Comparison of ENCODE assay signal across 10 mouse cellular contexts in genomic region chr10:78458348-78459111, GRCm38 (mm10). TPM values are rescaled to one million over a fixed set of nuclear protein-coding genes. Genes with fewer than 3 reads are reported as not detected.
DNase-seq lines count a peak whose midpoint lies in the region; ATAC-seq and TF ChIP-seq lines count a peak whose summit lies in the region.
"Had no signal": no experiment of that assay in that cellular context is flagged by ENCODE, and none has a peak within 500 bp of the region (broad histone marks: within the 10 kb centered on the region; RNA-seq: fewer than 3 reads in every experiment).

No protein-coding gene starts in this region.

- no peak for TF ChIP-seq CTCF in layer of hippocampus, adult 2 months (conservative IDR thresholded peaks at IDR 0.05)
- TF ChIP-seq CTCF in heart, postnatal 0 days (IDR thresholded peaks at IDR 0.05; ENCODE audit: low read depth), result no peak

- WGBS in embryonic facial prominence, embryonic 10.5 days, result 71% methylated on average over 5 of the region's 5 CpGs
- WGBS in heart, postnatal 0 days, result 62% methylated on average over 5 of the region's 5 CpGs

- no peak for ATAC-seq in heart, postnatal 0 days (ENCODE audit: insufficient read depth, low read depth)

- no peak overlapping the region for H3K4me3 ChIP-seq in layer of hippocampus, adult 2 months
- H3K4me3 ChIP-seq in embryonic facial prominence, embryonic 10.5 days, result no peak overlapping the region
- H3K4me3 ChIP-seq in heart, postnatal 0 days (ENCODE audit: low read depth, low read length), result no peak overlapping the region

- no peak overlapping the region for H3K4me2 ChIP-seq in heart, postnatal 0 days (ENCODE audit: low read depth, low read length)

- TF ChIP-seq EP300 in heart, postnatal 0 days (IDR thresholded peaks at IDR 0.05; ENCODE audit: low read depth), result no peak

- peak overlapping the region; percentile 84 for H3K27ac ChIP-seq in layer of hippocampus, adult 2 months
- peak overlapping the region; percentile 54; the same call in 1 of the 2 replicates for H3K27ac ChIP-seq in embryonic facial prominence, embryonic 10.5 days (replicated peaks)
- peak overlapping the region; percentile 26; the same call in 1 of the 2 replicates for H3K27ac ChIP-seq in heart, postnatal 0 days (ENCODE audit: low read depth)

- H3K36me3 ChIP-seq in embryonic facial prominence, embryonic 10.5 days (replicated peaks), result no peaks in the 10 kb centered on the region
- no peaks in the 10 kb centered on the region for H3K36me3 ChIP-seq in heart, postnatal 0 days (replicated peaks; ENCODE audit: control insufficient read depth, insufficient read depth, low read length)

- H3K27me3 ChIP-seq in embryonic facial prominence, embryonic 10.5 days (replicated peaks; ENCODE audit: low read depth, poor library complexity, severe bottlenecking), result peaks cover 9% of the 10 kb centered on the region; the same call in 1 of the 2 replicates
- H3K27me3 ChIP-seq in heart, postnatal 0 days (ENCODE audit: control insufficient read depth, insufficient read depth, low read length), result no peaks in the 10 kb centered on the region

- no peak for DNase-seq in layer of hippocampus, adult 2 months (ENCODE audit: low spot score in 2 of 2)
- no peak for DNase-seq in layer of hippocampus, postnatal 14 days (ENCODE audit: low spot score in 2 of 2)
- DNase-seq in embryonic facial prominence, embryonic 10.5 days (ENCODE audit: low spot score), result no peak
- no peak for DNase-seq in heart, postnatal 0 days (ENCODE audit: low spot score)
- peak; percentile 57 for DNase-seq in lung, postnatal 36 days
- DNase-seq in ovary, postnatal 36 days (ENCODE audit: low spot score), result no peak
- DNase-seq in adrenal gland, postnatal 14 days, result no peak
- DNase-seq in thymus, postnatal 14 days, result no peak

- H3K9ac ChIP-seq in heart, postnatal 0 days (replicated peaks; ENCODE audit: low read depth, low read length), result no peak overlapping the region

- H3K4me1 ChIP-seq in embryonic facial prominence, embryonic 10.5 days, result peaks cover 38% of the 10 kb centered on the region
- no peaks in the 10 kb centered on the region for H3K4me1 ChIP-seq in heart, postnatal 0 days (ENCODE audit: control insufficient read depth, insufficient read depth)

- no peaks in the 10 kb centered on the region for H3K9me3 ChIP-seq in embryonic facial prominence, embryonic 10.5 days
- no peaks in the 10 kb centered on the region for H3K9me3 ChIP-seq in heart, postnatal 0 days (replicated peaks; ENCODE audit: control insufficient read depth, low read length)

RNA-seq across cellular contexts. Expression of gene Pdxk, which starts 6.2 kb away (rescaled TPM):
- 10 to 100 TPM; 95.6 to 96.1 TPM for total RNA-seq in layer of hippocampus, adult 2 months (2021)
- 10 to 100 TPM; 71.0 to 73.2 TPM for total RNA-seq in layer of hippocampus, postnatal 14 days (2021)
- polyA plus RNA-seq in embryonic facial prominence, embryonic 10.5 days (2016; fragmentation: Nextera tagmentation; extraction: Ambion mirVana), result 11.9 and 13.2 TPM in 2 replicates
- 3.7 and 4.5 TPM in 2 replicates for total RNA-seq in heart, postnatal 0 days (2014; rRNA removed; ENCODE audit: low replicate concordance)
- polyA plus RNA-seq in heart, postnatal 0 days (2015; fragmentation: Nextera tagmentation; extraction: Ambion mirVana), result 3.8 and 4.6 TPM in 2 replicates
- 21.5 and 26.2 TPM in 2 replicates for total RNA-seq in adrenal gland, postnatal 14 days (2021)

RNA-seq across cellular contexts. Expression of gene Cstb, which starts 33.1 kb away (rescaled TPM):
- 10 to 100 TPM; 29.9 to 34.9 TPM for total RNA-seq in layer of hippocampus, adult 2 months (2021)
- total RNA-seq in layer of hippocampus, postnatal 14 days (2021), result 10 to 100 TPM; 33.8 to 37.6 TPM
- polyA plus RNA-seq in embryonic facial prominence, embryonic 10.5 days (2016; fragmentation: Nextera tagmentation; extraction: Ambion mirVana), result 142 and 149 TPM in 2 replicates
- 21.8 and 99.5 TPM in 2 replicates for total RNA-seq in heart, postnatal 0 days (2014; rRNA removed; ENCODE audit: low replicate concordance)
- 149 and 153 TPM in 2 replicates for polyA plus RNA-seq in heart, postnatal 0 days (2015; fragmentation: Nextera tagmentation; extraction: Ambion mirVana)
- total RNA-seq in adrenal gland, postnatal 14 days (2021), result 176 and 179 TPM in 2 replicates

RNA-seq across cellular contexts. Expression of gene Rrp1, which starts 45.7 kb away (rescaled TPM):
- total RNA-seq in layer of hippocampus, adult 2 months (2021), result 100 to 1,000 TPM; 352 to 358 TPM
- total RNA-seq in layer of hippocampus, postnatal 14 days (2021), result 100 to 1,000 TPM; 337 to 342 TPM
- 358 and 365 TPM in 2 replicates for polyA plus RNA-seq in embryonic facial prominence, embryonic 10.5 days (2016; fragmentation: Nextera tagmentation; extraction: Ambion mirVana)
- 86.6 and 119 TPM in 2 replicates for total RNA-seq in heart, postnatal 0 days (2014; rRNA removed; ENCODE audit: low replicate concordance)
- polyA plus RNA-seq in heart, postnatal 0 days (2015; fragmentation: Nextera tagmentation; extraction: Ambion mirVana), result 169 and 177 TPM in 2 replicates
- total RNA-seq in adrenal gland, postnatal 14 days (2021), result 199 and 221 TPM in 2 replicates

RNA-seq across cellular contexts. Expression of gene Olfr1358, which starts 58.7 kb away (rescaled TPM):
- total RNA-seq in layer of hippocampus, adult 2 months (2021), result not detected
- not detected for total RNA-seq in layer of hippocampus, postnatal 14 days (2021)
- not detected in 2 replicates for polyA plus RNA-seq in embryonic facial prominence, embryonic 10.5 days (2016; fragmentation: Nextera tagmentation; extraction: Ambion mirVana)
- total RNA-seq in heart, postnatal 0 days (2014; rRNA removed; ENCODE audit: low replicate concordance), result not detected in 2 replicates
- not detected in 2 replicates for polyA plus RNA-seq in heart, postnatal 0 days (2015; fragmentation: Nextera tagmentation; extraction: Ambion mirVana)
- total RNA-seq in adrenal gland, postnatal 14 days (2021), result not detected in 2 replicates
- total RNA-seq: hematopoietic stem cell, adult 5-6 weeks had no signal
- polyA plus RNA-seq: neural tube, embryonic 14.5 days had no signal

Comparison
In these comparisons a context has a peak if more than half of its experiments do, and no peak if none do; other contexts are left out.
1. H3K27ac ChIP-seq: peak in every context shown above with its lines; median percentile 84 in layer of hippocampus, adult 2 months; 54 in embryonic facial prominence, embryonic 10.5 days; 26 in heart, postnatal 0 days.